Mouse (Mus musculus): ENCODE measurements around the gene Runx2. TPM values are rescaled to one million over a fixed set of nuclear protein-coding genes. Genes with fewer than 3 reads are reported as not detected.
A peak's percentile ranks its signal among the peaks of the same experiment; 100 is the strongest.

The Runx2 gene
- polyA plus RNA-seq, 1 experiment from 2014 or later: 4.0 TPM

GRCm38 (mm10) chr17:44735223-44735990, 79.2 kb downstream of the Runx2 start:
- ATAC-seq (replicated peaks; ENCODE audit: low FRiP score, low read depth) (peak; percentile 27; the same call in 1 of the 2 replicates), DNase-seq (ENCODE audit: low spot score) (peak; percentile 57)
- H3K36me3 ChIP-seq (ENCODE audit: insufficient read depth, low read length): no peaks in the 10 kb centered on the region
- no peaks in the 10 kb centered on the region for H3K9me3 ChIP-seq (replicated peaks; ENCODE audit: low read length)
- H3K4me1 ChIP-seq (replicated peaks; ENCODE audit: insufficient read depth, low read length): peaks cover 13% of the 10 kb centered on the region
- peak overlapping the region; percentile 90 for H3K4me2 ChIP-seq (ENCODE audit: low read length)
- peak overlapping the region; percentile 66; the same call in 1 of the 2 replicates for H3K27ac ChIP-seq
- H3K27me3 ChIP-seq (ENCODE audit: insufficient read depth, low read length): peaks cover 59% of the 10 kb centered on the region
- WGBS: under 1% methylated on average over 64 of the region's 64 CpGs
- TF ChIP-seq CTCF (IDR thresholded peaks at IDR 0.05; ENCODE audit: low read depth): no peak
- peak overlapping the region; percentile 65 for H3K9ac ChIP-seq (ENCODE audit: low read depth, low read length)
- peak overlapping the region; percentile 71 for H3K4me3 ChIP-seq (replicated peaks; ENCODE audit: low read depth, low read length)

GRCm38 (mm10) chr17:44734501-44735222, 79.9 kb downstream of the Runx2 start:
- TF ChIP-seq CTCF (IDR thresholded peaks at IDR 0.05; ENCODE audit: low read depth): no peak
- Histone ChIP-seq H3K9me3 (replicated peaks; ENCODE audit: low read length) (no peaks in the 10 kb centered on the region), H3K27me3 (ENCODE audit: insufficient read depth, low read length) (peaks cover 60% of the 10 kb centered on the region), H3K27ac (0 out of 2 replicates have a peak overlapping the region, but pooled peaks have one; percentile 19), H3K9ac (ENCODE audit: low read depth, low read length) (peak overlapping the region; percentile 65), H3K4me1 (replicated peaks; ENCODE audit: insufficient read depth, low read length) (peaks cover 13% of the 10 kb centered on the region), H3K4me3 (replicated peaks; ENCODE audit: low read depth, low read length) (peak overlapping the region; percentile 71), H3K36me3 (ENCODE audit: insufficient read depth, low read length) (no peaks in the 10 kb centered on the region), H3K4me2 (ENCODE audit: low read length) (peak overlapping the region; percentile 90)
- ATAC-seq (replicated peaks; ENCODE audit: low FRiP score, low read depth) (0 out of 2 replicates have a peak, but pooled peaks have one; percentile 10), DNase-seq (ENCODE audit: low spot score) (no peak)
- under 1% methylated on average over 47 of the region's 48 CpGs for WGBS

- H3K4me3 ChIP-seq (replicated peaks; ENCODE audit: low read depth, low read length): peak overlapping the region; percentile 71
- no peak overlapping the region for H3K27ac ChIP-seq
- no peak overlapping the region for H3K9ac ChIP-seq (ENCODE audit: low read depth, low read length)
- no peak for DNase-seq (ENCODE audit: low spot score)
- TF ChIP-seq CTCF (IDR thresholded peaks at IDR 0.05; ENCODE audit: low read depth): no peak
- H3K4me2 ChIP-seq (ENCODE audit: low read length): peak overlapping the region; percentile 90
- H3K4me1 ChIP-seq (replicated peaks; ENCODE audit: insufficient read depth, low read length): peaks cover 13% of the 10 kb centered on the region
- 7% methylated on average over 23 of the region's 23 CpGs for WGBS
- H3K27me3 ChIP-seq (ENCODE audit: insufficient read depth, low read length): peaks cover 50% of the 10 kb centered on the region
- no peaks in the 10 kb centered on the region for H3K9me3 ChIP-seq (replicated peaks; ENCODE audit: low read length)
- no peak for ATAC-seq (replicated peaks; ENCODE audit: low FRiP score, low read depth)
- H3K36me3 ChIP-seq (ENCODE audit: insufficient read depth, low read length): no peaks in the 10 kb centered on the region
Observed at GRCm38 (mm10) chr17:44733544-44734310, 80.9 kb downstream of the Runx2 start.

GRCm38 (mm10) chr17:44728464-44728863, 86.1 kb downstream of the Runx2 start:
- Histone ChIP-seq H3K4me1 (replicated peaks; ENCODE audit: insufficient read depth, low read length) (0 out of 2 replicates have a peak, but pooled peaks cover 2% of the 10 kb centered on the region), H3K9me3 (replicated peaks; ENCODE audit: low read length) (no peaks in the 10 kb centered on the region), H3K9ac (ENCODE audit: low read depth, low read length) (no peak overlapping the region), H3K4me3 (replicated peaks; ENCODE audit: low read depth, low read length) (no peak overlapping the region), H3K27me3 (ENCODE audit: insufficient read depth, low read length) (peaks cover 14% of the 10 kb centered on the region), H3K36me3 (ENCODE audit: insufficient read depth, low read length) (no peaks in the 10 kb centered on the region), H3K27ac (no peak overlapping the region), H3K4me2 (ENCODE audit: low read length) (no peak overlapping the region)
- DNase-seq (ENCODE audit: low spot score): no peak
- ATAC-seq (replicated peaks; ENCODE audit: low FRiP score, low read depth): no peak
- TF ChIP-seq CTCF (IDR thresholded peaks at IDR 0.05; ENCODE audit: low read depth): no peak
- WGBS: 51% methylated on average over 2 of the region's 2 CpGs

GRCm38 (mm10) chr17:44727675-44728074, 86.9 kb downstream of the Runx2 start:
- Histone ChIP-seq H3K36me3 (ENCODE audit: insufficient read depth, low read length) (no peaks in the 10 kb centered on the region), H3K4me3 (replicated peaks; ENCODE audit: low read depth, low read length) (no peak overlapping the region), H3K27me3 (ENCODE audit: insufficient read depth, low read length) (peaks cover 8% of the 10 kb centered on the region; the same call in 1 of the 2 replicates), H3K27ac (no peak overlapping the region), H3K4me1 (replicated peaks; ENCODE audit: insufficient read depth, low read length) (no peaks in the 10 kb centered on the region), H3K9me3 (replicated peaks; ENCODE audit: low read length) (no peaks in the 10 kb centered on the region), H3K9ac (ENCODE audit: low read depth, low read length) (no peak overlapping the region), H3K4me2 (ENCODE audit: low read length) (no peak overlapping the region)
- ATAC-seq (replicated peaks; ENCODE audit: low FRiP score, low read depth) (no peak), DNase-seq (ENCODE audit: low spot score) (no peak)
- TF ChIP-seq CTCF (IDR thresholded peaks at IDR 0.05; ENCODE audit: low read depth): no peak

Data from kidney, postnatal 0 days (tissue).